Mouse (Mus musculus) midbrain, embryonic 15.5 days (tissue): ENCODE measurements at regions not wholly inside any gene's neighbourhood (a gene's known extent, or its start where the extent isn't known, plus 50 kb on each side); places are given as distances from the start of the nearest gene placed in this dataset.

ENCODE experiments used
- ATAC-seq: fragments of 200-750 bp; cut with Nextera tagmentation; replicated peaks from 2 replicates; pipeline ENCODE4 v1.8.0; 2017; ENCODE audit warnings: moderate TSS enrichment
- H3K27ac ChIP-seq: fragments of 300-500 bp; sonication (generic); 2 replicates; pipeline ENCODE4 v1.5.1; 2015; ENCODE audit warnings: mild to moderate bottlenecking, inconsistent platforms
- H3K27me3 ChIP-seq: fragments of 300-500 bp; sonication (generic); replicated peaks from 2 replicates; pipeline ENCODE4 v1.6.1; 2015; ENCODE audit warnings: inconsistent platforms
- H3K36me3 ChIP-seq: fragments of 300-500 bp; sonication (generic); replicated peaks from 2 replicates; pipeline ENCODE4 v1.6.1; 2015; ENCODE audit warnings: inconsistent platforms
- H3K4me1 ChIP-seq: fragments of 300-500 bp; sonication (generic); 2 replicates; pipeline ENCODE4 v1.6.1; 2015; ENCODE audit warnings: inconsistent platforms
- H3K4me2 ChIP-seq: fragments of 300-500 bp; sonication (generic); 2 replicates; pipeline ENCODE4 v1.6.1; 2015; ENCODE audit warnings: inconsistent platforms, mild to moderate bottlenecking, moderate library complexity
- H3K4me3 ChIP-seq: fragments of 300-500 bp; sonication (generic); 2 replicates; pipeline ENCODE4 v1.5.1; 2015; ENCODE audit warnings: mild to moderate bottlenecking, inconsistent platforms
- H3K9ac ChIP-seq: fragments of 300-500 bp; sonication (generic); 2 replicates; pipeline ENCODE4 v1.6.1; 2015; ENCODE audit warnings: mild to moderate bottlenecking, inconsistent platforms
- H3K9me3 ChIP-seq: fragments of 300-500 bp; sonication (generic); 2 replicates; pipeline ENCODE4 v1.6.1; 2016; ENCODE audit warnings: inconsistent platforms
- WGBS: fragments of 180-500 bp; shearing (Covaris S2); methylation state at CpG from one replicate; pipeline ENCODE4 v1.1.7; 2015; ENCODE audit warnings: mixed read lengths; 5-methylcytosine and 5-hydroxymethylcytosine counted together

- 62% methylated on average over 13 of the region's 13 CpGs for WGBS
- Histone ChIP-seq H3K4me2 (no peak overlapping the region), H3K9ac (no peak overlapping the region), H3K9me3 (no peaks in the 10 kb centered on the region), H3K27ac (no peak overlapping the region), H3K4me1 (peaks cover 33% of the 10 kb centered on the region), H3K4me3 (no peak overlapping the region), H3K27me3 (0 out of 2 replicates have a peak, but pooled peaks cover 2% of the 10 kb centered on the region), H3K36me3 (no peaks in the 10 kb centered on the region)
- ATAC-seq: no peak
Observed at GRCm38 (mm10) chr10:60934297-60935286, 103.2 kb upstream of the Unc5b start.

DNA sequence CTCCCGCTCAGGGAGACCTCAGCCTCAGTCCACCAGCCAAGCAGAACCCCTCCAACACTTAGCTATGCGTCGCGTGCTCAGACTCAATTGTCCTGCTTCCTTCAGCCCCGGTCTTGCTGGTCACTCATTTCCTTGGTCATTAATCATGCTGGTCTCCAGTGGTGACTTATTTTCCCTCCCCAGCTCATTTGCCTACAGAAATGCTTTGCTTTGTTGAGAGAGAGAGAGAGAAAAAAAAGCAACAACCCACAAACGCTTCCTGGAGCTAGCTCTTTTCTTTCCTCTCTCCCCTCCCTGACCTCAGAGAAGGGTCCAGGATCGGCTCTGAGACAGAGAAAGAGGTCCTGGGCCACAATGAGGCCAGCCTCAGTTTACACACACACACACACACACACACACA lies 102.5 kb upstream of the Unc5b start:
- Histone ChIP-seq H3K9me3 (no peaks in the 10 kb centered on the region), H3K27ac (no peak overlapping the region), H3K36me3 (no peaks in the 10 kb centered on the region), H3K4me1 (peaks cover 33% of the 10 kb centered on the region), H3K4me3 (no peak overlapping the region), H3K9ac (no peak overlapping the region), H3K27me3 (0 out of 2 replicates have a peak, but pooled peaks cover 2% of the 10 kb centered on the region), H3K4me2 (no peak overlapping the region)
- ATAC-seq: no peak
- 33% methylated on average over 7 of the region's 7 CpGs for WGBS

DNA sequence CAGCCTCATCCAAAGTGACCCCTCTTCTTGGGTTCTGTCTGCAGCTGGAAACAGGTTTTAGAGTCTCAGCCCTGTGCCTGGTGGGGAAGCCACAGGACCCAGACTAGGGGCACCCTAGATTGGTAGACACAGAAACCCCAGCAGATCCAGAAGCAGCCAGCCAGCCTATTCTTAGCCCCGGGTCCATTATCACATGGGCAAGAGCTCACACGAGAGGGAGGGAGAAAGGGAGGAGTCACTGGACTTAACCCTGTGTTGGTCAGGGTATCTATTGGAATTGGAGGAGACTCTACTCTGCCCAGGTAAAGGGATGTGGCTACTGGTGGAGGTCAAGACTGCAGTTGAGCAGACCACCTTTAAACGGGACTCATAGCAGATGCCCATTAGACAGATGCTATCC lies 101.5 kb upstream of the Unc5b start:
- H3K36me3 ChIP-seq: no peaks in the 10 kb centered on the region
- 32% methylated on average over 3 of the region's 3 CpGs for WGBS
- ATAC-seq: no peak

DNA sequence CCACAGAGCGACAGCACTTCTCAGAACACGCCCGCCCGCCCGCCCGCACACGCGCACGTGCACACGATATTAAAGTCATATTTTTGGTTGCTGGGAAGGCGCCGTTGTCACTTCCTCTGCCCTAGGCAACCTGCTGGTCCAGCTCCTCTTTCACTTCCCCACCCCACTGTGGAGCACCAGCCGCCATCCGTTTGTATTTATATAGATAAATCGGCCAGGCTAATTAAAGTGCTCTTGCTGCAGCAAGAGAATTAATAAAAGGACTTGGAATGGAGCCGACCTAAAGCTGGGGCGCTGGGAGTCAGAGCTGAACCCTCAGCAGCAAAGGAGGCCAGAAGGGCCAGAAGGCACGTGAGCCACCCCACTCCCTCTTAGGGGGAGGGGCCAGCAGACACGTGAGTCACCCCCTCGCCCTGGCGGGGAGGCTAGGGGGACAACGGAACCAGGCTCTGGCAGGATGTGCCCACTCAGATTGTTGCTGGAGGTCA lies 100.6 kb upstream of the Unc5b start:
- Histone ChIP-seq H3K27me3 (0 out of 2 replicates have a peak, but pooled peaks cover 2% of the 10 kb centered on the region), H3K9me3 (no peaks in the 10 kb centered on the region), H3K4me3 (no peak overlapping the region), H3K4me1 (peaks cover 23% of the 10 kb centered on the region), H3K36me3 (no peaks in the 10 kb centered on the region), H3K4me2 (no peak overlapping the region), H3K27ac (no peak overlapping the region), H3K9ac (no peak overlapping the region)
- WGBS: 59% methylated on average over 22 of the region's 22 CpGs
- ATAC-seq: no peak

More for the DNA sequence above, 101.5 kb upstream of the Unc5b start:
- peaks cover 32% of the 10 kb centered on the region for H3K4me1 ChIP-seq
- H3K4me2 ChIP-seq: no peak overlapping the region
- H3K27ac ChIP-seq: no peak overlapping the region
- no peak overlapping the region for H3K4me3 ChIP-seq
- H3K27me3 ChIP-seq: 0 out of 2 replicates have a peak, but pooled peaks cover 2% of the 10 kb centered on the region
- no peaks in the 10 kb centered on the region for H3K9me3 ChIP-seq
- no peak overlapping the region for H3K9ac ChIP-seq

DNA sequence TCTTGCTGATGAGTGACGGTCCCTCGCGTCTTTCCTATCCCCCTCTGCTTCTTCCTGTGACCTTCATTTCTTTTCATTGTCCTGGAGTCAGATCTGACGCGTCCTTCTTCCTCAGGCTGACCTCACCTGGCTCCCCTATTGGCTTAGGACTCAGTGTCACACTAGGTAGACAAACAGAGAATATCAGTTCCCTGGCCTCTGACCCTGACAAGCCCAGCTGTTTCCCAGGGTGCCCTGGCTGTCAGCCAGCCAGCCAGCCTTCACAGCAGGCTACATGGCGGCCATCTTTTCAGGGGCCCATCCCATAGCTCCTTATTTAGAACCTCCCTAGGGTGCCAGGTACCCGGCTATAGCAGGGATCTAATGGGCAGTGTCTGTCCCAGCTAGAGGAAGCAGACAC lies 97.3 kb upstream of the Unc5b start:
- Histone ChIP-seq H3K4me3 (no peak overlapping the region), H3K4me1 (peaks cover 6% of the 10 kb centered on the region; the same call in 1 of the 2 replicates), H3K27me3 (0 out of 2 replicates have a peak, but pooled peaks cover 2% of the 10 kb centered on the region), H3K9ac (no peak overlapping the region), H3K9me3 (no peaks in the 10 kb centered on the region), H3K4me2 (no peak overlapping the region), H3K27ac (no peak overlapping the region), H3K36me3 (no peaks in the 10 kb centered on the region)
- no peak for ATAC-seq
- 79% methylated on average over 7 of the region's 7 CpGs for WGBS

DNA sequence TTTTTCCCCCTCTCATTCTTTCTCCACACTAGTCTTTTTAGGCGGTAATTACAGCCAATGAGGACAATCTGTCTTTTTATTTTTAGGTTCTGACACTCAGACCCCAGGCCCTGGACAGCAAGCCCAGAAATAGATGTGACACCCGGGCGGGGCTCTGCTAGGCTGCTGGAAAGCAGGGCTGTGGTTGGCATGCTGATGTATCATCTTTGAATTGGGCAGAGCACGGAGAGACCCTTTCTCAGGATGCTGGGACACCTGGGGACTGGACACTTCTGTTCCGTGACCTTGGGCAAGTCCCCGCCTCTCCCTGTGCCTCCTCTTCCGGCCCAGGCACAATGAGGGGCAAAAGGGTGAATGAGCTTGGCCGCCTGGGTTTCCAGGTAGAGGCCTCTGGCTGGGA lies 96.8 kb upstream of the Unc5b start:
- Histone ChIP-seq H3K4me2 (no peak overlapping the region), H3K27ac (no peak overlapping the region), H3K27me3 (0 out of 2 replicates have a peak, but pooled peaks cover 2% of the 10 kb centered on the region), H3K4me1 (peaks cover 6% of the 10 kb centered on the region; the same call in 1 of the 2 replicates), H3K36me3 (no peaks in the 10 kb centered on the region), H3K9ac (no peak overlapping the region), H3K9me3 (no peaks in the 10 kb centered on the region), H3K4me3 (no peak overlapping the region)
- 72% methylated on average over 8 of the region's 8 CpGs for WGBS
- no peak for ATAC-seq

GRCm38 (mm10) chr10:60926632-60927031 lies 95.3 kb upstream of the Unc5b start:
- H3K27me3 ChIP-seq: 0 out of 2 replicates have a peak, but pooled peaks cover 2% of the 10 kb centered on the region
- no peak overlapping the region for H3K4me3 ChIP-seq
- H3K4me2 ChIP-seq: no peak overlapping the region
- no peak overlapping the region for H3K9ac ChIP-seq
- 89% methylated on average over 12 of the region's 12 CpGs for WGBS
- no peak overlapping the region for H3K27ac ChIP-seq
- ATAC-seq: no peak
- no peaks in the 10 kb centered on the region for H3K9me3 ChIP-seq
- 0 out of 2 replicates have a peak, but pooled peaks cover 4% of the 10 kb centered on the region for H3K4me1 ChIP-seq
- H3K36me3 ChIP-seq: no peaks in the 10 kb centered on the region

DNA sequence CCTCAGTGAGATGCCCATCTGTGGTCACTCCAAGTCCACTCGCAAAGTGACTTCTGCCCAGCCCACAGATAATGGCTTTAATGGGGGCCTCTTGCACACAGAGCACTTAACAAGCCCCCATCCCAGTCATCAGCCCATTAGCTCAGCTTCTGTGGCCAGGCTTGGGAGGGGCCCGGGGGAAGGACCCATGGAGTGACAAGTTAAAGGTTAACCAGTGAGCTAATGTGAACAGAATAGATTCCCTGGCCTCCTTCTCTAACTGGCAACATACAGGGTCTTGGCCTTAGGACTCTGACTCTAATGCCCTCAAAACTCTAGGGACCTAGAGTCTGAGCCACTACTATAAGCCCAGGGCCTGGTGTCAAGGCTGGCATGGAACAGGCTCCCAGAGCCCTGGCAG lies 94.3 kb upstream of the Unc5b start:
- no peak for ATAC-seq
- H3K9ac ChIP-seq: no peak overlapping the region
- H3K9me3 ChIP-seq: no peaks in the 10 kb centered on the region
- H3K4me3 ChIP-seq: no peak overlapping the region
- no peak overlapping the region for H3K27ac ChIP-seq
- no peaks in the 10 kb centered on the region for H3K27me3 ChIP-seq
- 0 out of 2 replicates have a peak, but pooled peaks cover 4% of the 10 kb centered on the region for H3K4me1 ChIP-seq
- WGBS: 79% methylated on average over 2 of the region's 2 CpGs
- H3K4me2 ChIP-seq: no peak overlapping the region
- H3K36me3 ChIP-seq: no peaks in the 10 kb centered on the region

- Histone ChIP-seq H3K4me2 (no peak overlapping the region), H3K36me3 (no peaks in the 10 kb centered on the region), H3K4me3 (no peak overlapping the region), H3K9me3 (no peaks in the 10 kb centered on the region), H3K9ac (no peak overlapping the region), H3K27me3 (no peaks in the 10 kb centered on the region), H3K4me1 (0 out of 2 replicates have a peak, but pooled peaks cover 4% of the 10 kb centered on the region), H3K27ac (no peak overlapping the region)
- WGBS: 49% methylated on average over 2 of the region's 2 CpGs
- no peak for ATAC-seq
Observed at GRCm38 (mm10) chr10:60925198-60925597, 93.8 kb upstream of the Unc5b start.

- Histone ChIP-seq H3K9me3 (no peaks in the 10 kb centered on the region), H3K27me3 (no peaks in the 10 kb centered on the region), H3K36me3 (no peaks in the 10 kb centered on the region), H3K27ac (no peak overlapping the region), H3K4me3 (no peak overlapping the region), H3K4me1 (peaks cover 4% of the 10 kb centered on the region; the same call in 1 of the 2 replicates), H3K4me2 (no peak overlapping the region), H3K9ac (no peak overlapping the region)
- 21% methylated on average over 11 of the region's 11 CpGs for WGBS
- ATAC-seq: no peak
Observed at GRCm38 (mm10) chr10:60923806-60924205, 92.4 kb upstream of the Unc5b start.

GRCm38 (mm10) chr10:60920621-60921020 lies 89.2 kb upstream of the Unc5b start:
- Histone ChIP-seq H3K9ac (no peak overlapping the region), H3K27me3 (no peaks in the 10 kb centered on the region), H3K4me3 (no peak overlapping the region), H3K27ac (no peak overlapping the region), H3K4me1 (peaks cover 24% of the 10 kb centered on the region), H3K9me3 (no peaks in the 10 kb centered on the region), H3K4me2 (no peak overlapping the region), H3K36me3 (no peaks in the 10 kb centered on the region)
- ATAC-seq: no peak
- 81% methylated on average over 1 of the region's 1 CpGs for WGBS

DNA sequence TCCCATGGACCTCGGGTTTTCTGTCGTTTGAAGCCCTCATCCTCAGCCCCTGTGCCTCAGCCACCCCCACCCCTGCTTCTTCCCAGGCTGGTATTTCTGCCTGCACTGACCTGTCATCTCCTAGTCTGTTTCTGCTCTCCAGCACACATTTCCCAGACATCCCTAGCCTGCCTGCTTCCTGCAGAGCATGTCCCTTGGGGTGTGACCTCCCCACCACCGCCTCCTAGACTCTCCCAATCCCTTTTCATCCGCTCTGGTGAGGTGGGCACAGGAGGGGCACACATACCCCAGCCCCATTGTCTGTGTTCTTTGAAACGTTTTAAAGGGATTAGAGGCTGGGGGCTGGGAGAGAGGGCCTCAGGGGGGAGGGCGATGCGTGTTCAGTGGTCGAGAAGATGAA lies 86.6 kb upstream of the Unc5b start:
- peaks cover 33% of the 10 kb centered on the region for H3K4me1 ChIP-seq
- no peak overlapping the region for H3K4me3 ChIP-seq
- no peaks in the 10 kb centered on the region; the same call in 1 of the 2 replicates for H3K27me3 ChIP-seq
- H3K27ac ChIP-seq: peak overlapping the region; percentile 62
- H3K4me2 ChIP-seq: no peak overlapping the region
- H3K9me3 ChIP-seq: no peaks in the 10 kb centered on the region
- 4% methylated on average over 8 of the region's 8 CpGs for WGBS
- no peaks in the 10 kb centered on the region for H3K36me3 ChIP-seq
- H3K9ac ChIP-seq: no peak overlapping the region
- no peak; the same call in 1 of the 2 replicates for ATAC-seq
